Mouse (Mus musculus) embryonic fibroblast, embryonic 13.5 days (primary cell): ENCODE measurements around the gene C2cd5. TPM values are rescaled to one million over a fixed set of nuclear protein-coding genes. Genes with fewer than 3 reads are reported as not detected.

Experiments used
- H3K27ac ChIP-seq: 2 replicates; pipeline ENCODE4 v1.5.1; 2012; ENCODE audit warnings: low read length, control low read depth, inconsistent platforms; ENCODE audit not compliant: insufficient read depth
- H3K4me1 ChIP-seq: 2 replicates; pipeline ENCODE4 v1.6.1; 2011; ENCODE audit warnings: low read length; ENCODE audit not compliant: control insufficient read depth, insufficient read depth
- H3K4me3 ChIP-seq: 2 replicates; pipeline ENCODE4 v1.5.1; 2011; ENCODE audit warnings: mild to moderate bottlenecking, control low read depth, low read length; ENCODE audit not compliant: insufficient read depth
- CTCF ChIP-seq: IDR thresholded peaks from 2 replicates; pipeline ENCODE4 v1.5.1; 2011; ENCODE audit warnings: mild to moderate bottlenecking, control low read depth, low read length, moderate library complexity, borderline replicate concordance; ENCODE audit not compliant: insufficient read depth
- POLR2A ChIP-seq: IDR thresholded peaks from 2 replicates; pipeline ENCODE4 v1.6.1; 2011; ENCODE audit warnings: low read depth, mild to moderate bottlenecking, control low read depth, low read length, moderate library complexity
- polyA plus RNA-seq: library from polyadenylated mRNA; stranded (reverse); fragments of >200 nt; gene quantifications from 2 replicates; pipeline ENCODE4 v1.2.4, GENCODE M21; 2011; ENCODE audit warnings: low read depth; ENCODE audit not compliant: missing spikeins, insufficient read length

C2cd5 gene
- polyA plus RNA-seq, 1 experiment, result 13.1 TPM

DNA sequence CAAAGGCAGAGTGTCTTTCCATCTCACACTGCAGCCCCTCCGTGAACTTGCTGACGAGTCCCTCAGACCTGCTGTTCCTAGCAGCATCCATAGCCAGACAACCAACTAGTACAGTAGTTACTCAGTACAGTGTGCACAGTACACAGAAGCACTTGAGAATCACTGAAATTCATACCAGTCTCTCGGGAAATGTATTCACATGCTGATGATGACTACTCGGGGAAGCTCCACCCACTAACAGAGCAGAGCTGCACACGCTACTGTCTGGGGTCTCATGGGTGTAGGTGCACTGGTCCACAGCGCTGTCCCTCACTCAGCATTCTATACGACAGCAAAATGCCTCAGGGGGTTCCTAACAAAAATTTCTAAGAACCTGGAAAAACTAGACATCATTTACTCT, 19.2 kb downstream of the C2cd5 start:
- Histone ChIP-seq H3K4me3 (no peak overlapping the region), H3K27ac (no peak overlapping the region), H3K4me1 (no peaks in the 10 kb centered on the region)
- TF ChIP-seq CTCF (no peak), POLR2A (no peak)

DNA sequence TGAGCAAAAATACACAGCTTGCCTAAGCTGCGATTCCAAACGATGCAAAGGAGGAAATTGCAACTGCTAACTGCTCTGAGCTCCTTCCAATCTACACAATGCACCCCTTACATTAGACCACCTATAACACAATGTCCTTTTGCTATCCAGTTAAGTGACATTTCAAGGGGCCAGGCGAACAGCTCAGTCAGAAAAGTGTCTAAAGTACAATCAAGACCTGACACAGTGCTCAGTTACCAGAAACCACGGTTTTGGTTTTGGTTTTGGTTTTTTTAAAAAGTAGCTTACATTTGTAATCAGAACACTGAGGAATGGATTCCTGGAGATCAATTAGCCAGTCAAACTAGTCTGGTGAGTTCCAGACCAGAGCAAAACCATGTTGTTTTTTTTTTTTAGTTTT, 20.8 kb downstream of the C2cd5 start:
- no peaks in the 10 kb centered on the region for H3K4me1 ChIP-seq
- no peak overlapping the region for H3K4me3 ChIP-seq
- TF ChIP-seq POLR2A (no peak), CTCF (no peak)
- no peak overlapping the region for H3K27ac ChIP-seq

DNA sequence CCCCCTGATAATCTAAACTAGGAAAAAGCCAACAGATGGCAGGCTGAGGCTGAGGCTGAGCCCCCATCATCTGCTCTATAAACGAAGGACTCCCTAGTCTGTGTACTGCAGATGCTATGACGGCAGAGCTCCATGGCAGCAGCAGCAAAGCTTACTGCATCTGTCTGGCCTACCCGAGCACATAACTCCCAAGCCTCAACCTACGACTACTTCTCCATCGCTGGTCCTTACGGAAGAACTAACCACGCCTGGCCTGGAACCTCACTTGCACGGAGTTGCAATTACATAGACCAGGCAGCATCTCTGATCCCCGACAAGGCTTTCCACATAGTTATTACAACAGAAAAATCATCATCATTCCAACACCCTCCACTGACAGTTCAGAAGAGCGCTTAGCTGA, 23.5 kb downstream of the C2cd5 start:
- H3K27ac ChIP-seq, result no peak overlapping the region
- no peaks in the 10 kb centered on the region for H3K4me1 ChIP-seq
- TF ChIP-seq CTCF, result no peak
- TF ChIP-seq POLR2A, result no peak
- H3K4me3 ChIP-seq, result no peak overlapping the region

DNA sequence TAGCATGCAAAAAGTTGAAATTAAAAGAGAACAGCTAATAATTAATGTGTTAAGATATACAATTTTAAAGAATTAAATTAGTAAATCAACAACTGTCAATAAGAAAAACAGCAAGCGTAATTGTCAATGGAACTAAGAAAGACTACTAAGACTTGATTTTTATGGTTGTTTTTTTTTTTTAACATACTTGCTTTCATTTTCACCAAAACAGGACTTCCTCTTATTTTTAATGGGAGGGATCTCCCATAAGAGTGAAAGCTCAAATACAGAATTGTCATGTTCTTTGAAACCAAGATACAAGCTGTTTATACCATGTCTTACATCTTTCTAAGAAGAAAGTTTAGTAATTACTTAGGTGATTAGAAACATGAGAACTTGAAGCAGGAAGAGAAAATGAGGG, 26.0 kb downstream of the C2cd5 start:
- TF ChIP-seq CTCF (no peak), POLR2A (no peak)
- H3K27ac ChIP-seq, result no peak overlapping the region
- no peaks in the 10 kb centered on the region for H3K4me1 ChIP-seq
- no peak overlapping the region for H3K4me3 ChIP-seq

DNA sequence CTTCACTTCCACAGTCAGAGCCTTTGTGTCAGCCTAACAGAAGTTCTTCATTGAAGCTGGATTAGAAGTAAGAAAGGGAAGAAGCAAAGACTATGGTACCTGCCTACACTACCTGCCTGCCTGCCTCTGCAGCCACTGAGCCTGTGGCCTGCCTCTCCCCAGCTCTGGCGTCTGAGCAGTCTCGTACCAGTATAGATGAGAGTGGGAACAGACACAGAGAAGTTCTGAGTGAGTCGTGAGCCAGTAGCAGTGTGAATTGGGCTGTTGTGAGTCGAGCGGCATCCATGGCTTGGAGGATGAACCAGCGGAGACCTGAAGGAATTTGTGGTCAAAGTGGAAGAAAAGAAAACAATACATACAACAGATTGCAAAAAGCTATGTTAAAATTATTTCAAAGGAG, 26.5 kb downstream of the C2cd5 start:
- Histone ChIP-seq H3K27ac (no peak overlapping the region), H3K4me3 (no peak overlapping the region), H3K4me1 (no peaks in the 10 kb centered on the region)
- TF ChIP-seq CTCF, result no peak
- no peak for TF ChIP-seq POLR2A

DNA sequence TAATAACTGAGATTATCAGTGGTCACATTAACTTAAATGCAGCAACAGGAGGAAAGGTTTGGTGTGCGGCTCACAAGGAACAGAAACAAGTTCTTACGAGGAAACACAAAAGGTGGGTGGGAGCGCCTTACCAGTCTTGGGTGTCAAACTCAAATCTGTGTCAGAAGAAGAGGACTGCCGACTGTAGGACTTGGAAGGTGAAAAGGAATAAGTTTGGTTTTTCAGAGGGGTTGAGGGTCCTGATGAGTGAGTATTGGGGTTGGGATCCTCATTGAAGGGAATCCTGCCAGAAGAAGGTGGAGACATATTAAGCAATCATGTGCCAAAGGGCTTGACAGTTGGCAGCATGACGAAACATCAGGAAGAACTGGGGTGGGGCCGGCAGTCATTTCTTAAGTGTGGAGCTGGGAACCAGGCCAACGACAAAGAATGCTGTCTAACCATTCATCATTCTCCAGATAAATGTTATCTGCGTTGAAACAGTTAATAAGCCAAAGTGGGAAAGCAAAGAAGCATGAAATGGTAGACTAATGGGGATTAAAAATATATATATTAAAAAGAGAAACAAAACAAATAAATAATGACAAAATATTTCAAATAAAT, 27.4 kb downstream of the C2cd5 start:
- H3K27ac ChIP-seq, result no peak overlapping the region
- TF ChIP-seq POLR2A (no peak), CTCF (no peak)
- no peaks in the 10 kb centered on the region for H3K4me1 ChIP-seq
- no peak overlapping the region for H3K4me3 ChIP-seq

DNA sequence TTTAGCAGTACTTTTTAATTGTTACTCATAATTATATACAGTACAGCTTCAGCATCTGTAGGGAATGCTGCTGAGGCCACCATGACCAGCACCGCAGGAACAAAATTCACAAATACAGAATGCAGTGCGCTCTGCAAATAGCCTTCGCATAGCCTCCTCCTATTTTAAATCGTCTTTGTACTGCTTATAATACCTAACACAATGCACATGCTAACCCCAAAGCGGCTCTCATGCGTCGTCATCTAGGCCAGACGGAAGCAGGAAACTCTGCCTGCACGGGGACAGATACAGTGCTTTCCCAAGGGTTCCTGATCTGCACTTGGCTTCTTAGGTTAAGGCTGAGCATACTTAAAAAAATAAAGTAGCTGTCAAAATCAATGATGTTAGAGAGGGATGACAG, 29.2 kb downstream of the C2cd5 start:
- Histone ChIP-seq H3K4me1 (no peaks in the 10 kb centered on the region), H3K27ac (no peak overlapping the region), H3K4me3 (no peak overlapping the region)
- TF ChIP-seq CTCF (no peak), POLR2A (no peak)

DNA sequence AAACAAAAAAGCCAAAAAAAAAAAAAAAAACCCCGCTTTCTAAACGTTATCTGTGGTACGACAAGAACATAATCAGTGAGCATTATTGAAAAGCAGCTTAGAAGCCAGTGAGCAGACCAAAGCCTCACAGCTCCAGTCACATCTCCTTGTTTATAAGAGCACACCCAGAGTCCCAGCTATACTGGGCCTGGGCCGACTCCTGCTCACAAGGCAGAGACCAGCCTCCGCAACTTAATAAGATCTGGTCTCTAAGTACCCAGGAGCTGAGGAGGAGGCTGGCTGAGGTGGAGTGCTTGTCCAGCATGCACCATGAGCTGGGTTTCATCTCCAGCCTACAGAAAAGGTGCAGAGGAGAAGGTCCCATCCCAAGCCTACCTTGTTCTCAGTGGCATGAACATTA, 29.9 kb downstream of the C2cd5 start:
- no peaks in the 10 kb centered on the region for H3K4me1 ChIP-seq
- no peak overlapping the region for H3K27ac ChIP-seq
- TF ChIP-seq CTCF (no peak), POLR2A (no peak)
- no peak overlapping the region for H3K4me3 ChIP-seq

DNA sequence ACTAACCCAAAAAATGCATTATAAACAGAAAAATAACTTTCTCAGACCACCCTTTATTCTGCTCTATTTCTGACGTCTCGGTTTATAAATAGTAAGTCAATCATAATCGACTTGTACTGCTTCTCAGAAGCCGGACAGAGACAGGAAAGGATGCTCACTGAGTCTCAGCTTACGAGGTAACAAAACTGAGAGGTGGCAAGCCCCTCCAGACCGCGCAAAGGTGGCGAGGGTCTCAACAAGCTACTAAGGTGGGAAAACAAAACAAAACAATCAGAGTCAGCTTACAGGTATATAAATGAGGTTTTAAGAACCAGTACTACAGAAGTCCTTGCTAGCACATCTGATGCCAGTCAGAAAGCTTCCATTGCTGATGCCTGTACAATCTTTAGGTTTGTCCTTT, 30.3 kb downstream of the C2cd5 start:
- no peaks in the 10 kb centered on the region for H3K4me1 ChIP-seq
- H3K27ac ChIP-seq, result no peak overlapping the region
- no peak overlapping the region for H3K4me3 ChIP-seq
- TF ChIP-seq POLR2A, result no peak
- TF ChIP-seq CTCF, result no peak

DNA sequence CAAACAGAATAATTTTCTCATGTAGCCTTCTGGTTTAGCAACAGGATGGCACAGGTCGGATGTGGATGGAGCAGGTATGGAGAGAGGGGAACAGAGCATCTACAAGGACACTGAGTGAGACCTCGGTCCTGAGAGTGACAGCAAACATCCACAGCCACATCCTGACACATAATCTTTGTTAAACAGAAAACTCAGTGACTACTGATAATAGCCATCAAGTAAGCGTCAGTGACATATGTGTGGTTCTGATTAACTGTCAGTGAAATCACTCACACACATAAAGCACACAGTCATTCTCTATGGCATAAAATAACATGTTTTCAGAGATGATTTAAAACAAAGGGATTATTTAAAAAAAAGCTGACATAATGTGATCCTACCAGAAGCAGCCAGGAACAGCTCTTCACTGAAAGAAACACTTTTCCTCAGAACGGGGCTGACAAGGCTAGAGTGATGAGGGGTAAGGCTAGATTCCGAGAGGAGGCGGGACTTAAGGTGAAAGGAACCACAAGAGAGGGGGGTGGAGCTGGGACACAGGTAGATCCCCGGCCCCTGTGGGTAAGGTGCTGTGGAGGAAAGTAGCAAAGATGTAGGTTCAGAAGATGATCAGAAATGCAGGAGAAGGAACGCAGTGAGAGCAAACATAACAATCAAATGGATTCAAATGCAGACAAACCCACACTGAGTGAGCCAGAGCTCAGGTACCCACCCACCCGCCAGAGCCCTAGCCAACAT, 31.6 kb downstream of the C2cd5 start:
- H3K4me3 ChIP-seq, result no peak overlapping the region
- no peak for TF ChIP-seq CTCF
- no peak for TF ChIP-seq POLR2A
- H3K4me1 ChIP-seq, result no peaks in the 10 kb centered on the region
- no peak overlapping the region for H3K27ac ChIP-seq

DNA sequence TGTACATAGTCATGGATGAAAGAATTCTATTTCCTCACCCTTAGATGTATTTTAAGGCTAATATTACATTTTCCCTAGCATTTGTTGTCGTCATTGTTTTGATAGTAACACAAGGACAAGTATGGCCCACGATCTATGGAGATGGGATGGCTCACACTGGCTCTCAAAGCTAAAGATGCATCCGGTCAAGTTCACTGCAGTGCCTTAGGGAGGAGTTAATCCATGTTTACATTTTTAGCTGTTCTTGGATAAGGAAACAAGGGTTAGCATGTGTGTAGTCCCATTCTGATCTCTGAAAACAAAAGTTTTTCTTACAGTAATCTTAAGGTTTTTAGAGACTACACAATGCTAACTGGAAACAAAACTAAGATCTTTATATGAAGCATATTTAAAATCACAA, 32.3 kb downstream of the C2cd5 start:
- Histone ChIP-seq H3K4me3 (no peak overlapping the region), H3K27ac (no peak overlapping the region), H3K4me1 (no peaks in the 10 kb centered on the region)
- TF ChIP-seq CTCF (no peak), POLR2A (no peak)
